Mouse (Mus musculus) kidney, postnatal 14 days (tissue): ENCODE measurements at regions not wholly inside any gene's neighbourhood (a gene's known extent, or its start where the extent isn't known, plus 50 kb on each side); places are given as distances from the start of the nearest gene placed in this dataset.
"Not testable (repeated sequence)": the region's sequence is repeated elsewhere in the genome, so short reads cannot be mapped to it uniquely, and the experiment has no call there.

Experiments used
- DNase-seq: peaks from one replicate; pipeline ENCODE4 v3.0.0; 2022; ENCODE audit warnings: mixed read lengths

GRCm38 (mm10) chr17:74138517-74138916, 90.8 kb upstream of the Srd5a2 start:
- DNase-seq = not testable (repeated sequence)

- peak; percentile 4 for DNase-seq
These were observed 87.3 kb upstream of the Srd5a2 start for GRCm38 (mm10) chr17:74134976-74135375.

- DNase-seq = no peak
These were observed 83.8 kb upstream of the Srd5a2 start for GRCm38 (mm10) chr17:74131534-74131933.

- DNase-seq = no peak
These were observed 75.2 kb upstream of the Srd5a2 start for GRCm38 (mm10) chr17:74122944-74123343.

- DNase-seq = no peak
These were observed 73.3 kb upstream of the Srd5a2 start for GRCm38 (mm10) chr17:74120969-74121368.
